Mouse (Mus musculus): ENCODE measurements at regions not wholly inside any gene's neighbourhood (a gene's known extent, or its start where the extent isn't known, plus 50 kb on each side); places are given as distances from the start of the nearest gene placed in this dataset.

- no peak for DNase-seq (ENCODE audit: low spot score in 2 of 2)
These were observed 470.6 kb downstream of the Nuf2 start for GRCm38 (mm10) chr1:169060627-169061026.

- DNase-seq (ENCODE audit: low spot score in 2 of 2), result no peak
These were observed 471.1 kb downstream of the Nuf2 start for GRCm38 (mm10) chr1:169060145-169060544.

GRCm38 (mm10) chr1:169051863-169052257 is 479.4 kb downstream of the Nuf2 start:
- DNase-seq (ENCODE audit: low spot score in 2 of 2), result no peak

DNA sequence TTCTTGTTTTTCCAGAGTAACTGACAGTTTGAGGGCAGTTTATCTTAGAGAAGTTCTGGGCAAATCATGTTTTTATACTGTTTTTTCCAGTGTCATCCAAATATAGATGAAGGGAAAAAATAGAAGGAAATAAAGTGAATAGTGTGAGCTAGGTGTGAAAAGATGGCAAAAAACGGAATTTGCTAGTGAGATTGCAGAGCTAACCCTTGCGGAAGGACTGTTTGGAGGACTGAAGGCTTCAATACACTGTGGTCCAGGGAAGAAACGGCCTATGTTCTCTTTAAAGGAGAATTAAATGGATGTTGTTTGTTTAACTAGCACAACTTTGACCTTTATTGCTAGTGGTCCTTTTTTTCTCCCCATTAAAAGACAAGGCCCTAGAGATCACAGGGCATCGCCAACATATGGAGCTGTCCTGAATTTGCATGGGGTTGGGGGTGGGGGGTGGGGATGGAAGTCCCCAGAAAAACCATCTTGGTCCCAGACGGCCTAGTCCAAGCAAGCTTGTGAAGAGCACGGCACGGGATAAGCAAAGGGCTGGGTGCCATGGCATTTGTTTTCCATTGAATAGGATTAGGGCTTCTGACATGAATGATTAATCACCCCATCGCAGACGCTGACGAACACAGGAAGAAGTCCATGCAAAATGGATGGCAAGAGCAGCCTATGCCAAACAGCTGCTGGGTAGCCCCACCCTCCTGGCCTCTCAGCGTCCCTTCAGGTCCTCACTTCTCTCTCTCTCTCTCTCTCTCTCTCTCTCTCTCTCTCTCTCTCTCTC is 480.0 kb downstream of the Nuf2 start:
- DNase-seq (ENCODE audit: low spot score in 2 of 2), result no peak

DNA sequence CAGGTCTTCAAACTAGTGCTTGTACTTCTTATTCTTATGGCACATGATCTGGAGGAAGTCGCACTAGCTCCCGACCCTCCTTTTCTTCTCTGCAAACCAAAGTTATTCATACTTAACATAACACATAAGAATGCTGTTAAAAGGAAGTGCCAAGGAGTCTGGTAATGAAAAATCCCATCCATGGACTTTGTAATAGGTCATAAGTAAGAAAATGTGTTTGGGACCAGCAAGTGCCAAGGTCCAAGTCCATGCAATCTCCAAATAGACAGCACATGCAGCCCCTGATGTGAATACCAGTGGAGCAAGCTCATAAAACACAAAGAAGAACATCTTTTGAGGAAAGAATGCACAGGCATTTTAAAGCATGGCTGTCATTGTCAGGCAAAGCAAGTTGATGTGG is 481.4 kb downstream of the Nuf2 start:
- DNase-seq (ENCODE audit: low spot score in 2 of 2), result no peak

DNA sequence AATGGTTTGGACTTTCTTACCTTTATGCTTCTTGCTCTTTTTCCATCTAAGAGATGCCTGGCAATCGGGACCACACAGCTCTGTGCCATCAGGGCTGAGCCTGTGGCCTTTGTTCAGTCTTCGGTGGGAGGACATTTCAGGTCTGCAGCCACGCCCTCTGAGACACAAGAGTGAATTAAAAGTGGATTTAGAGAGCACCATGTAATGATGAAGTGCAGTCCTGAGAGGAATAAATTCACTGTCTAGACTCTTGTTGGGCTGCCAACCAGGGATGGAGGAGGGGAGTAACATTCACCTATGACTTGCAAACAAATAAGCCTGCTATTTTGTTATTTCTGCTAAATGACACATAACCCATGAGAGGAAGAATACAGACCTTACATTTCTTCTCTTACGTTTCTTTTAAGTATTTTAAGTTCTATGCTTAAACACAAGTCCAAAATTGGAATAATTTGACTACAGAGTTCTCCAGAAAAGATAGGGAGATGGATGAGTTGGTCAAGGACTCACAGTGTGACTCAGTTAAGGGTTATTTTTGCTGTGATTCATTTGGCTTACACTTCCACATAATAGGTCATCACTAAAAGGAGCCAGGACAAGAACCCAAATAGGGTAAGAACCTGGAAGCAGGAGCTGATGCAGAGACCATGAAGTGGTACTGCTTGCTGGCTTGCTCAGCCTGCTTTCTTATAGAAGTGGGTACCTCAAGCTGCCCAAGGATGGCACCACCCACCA is 484.3 kb downstream of the Nuf2 start:
- DNase-seq (ENCODE audit: low spot score in 2 of 2), result no peak

GRCm38 (mm10) chr1:169033517-169033916 is 497.7 kb downstream of the Nuf2 start:
- no peak for DNase-seq (ENCODE audit: low spot score in 2 of 2)

- DNase-seq (ENCODE audit: low spot score in 2 of 2), result no peak
These were observed 499.3 kb downstream of the Nuf2 start for GRCm38 (mm10) chr1:169031849-169032542.

GRCm38 (mm10) chr1:169027706-169028105 is 503.6 kb downstream of the Nuf2 start:
- DNase-seq (ENCODE audit: low spot score in 2 of 2), result no peak

- DNase-seq (ENCODE audit: low spot score in 2 of 2), result no peak
These were observed 504.0 kb downstream of the Nuf2 start for GRCm38 (mm10) chr1:169027241-169027640.

DNA sequence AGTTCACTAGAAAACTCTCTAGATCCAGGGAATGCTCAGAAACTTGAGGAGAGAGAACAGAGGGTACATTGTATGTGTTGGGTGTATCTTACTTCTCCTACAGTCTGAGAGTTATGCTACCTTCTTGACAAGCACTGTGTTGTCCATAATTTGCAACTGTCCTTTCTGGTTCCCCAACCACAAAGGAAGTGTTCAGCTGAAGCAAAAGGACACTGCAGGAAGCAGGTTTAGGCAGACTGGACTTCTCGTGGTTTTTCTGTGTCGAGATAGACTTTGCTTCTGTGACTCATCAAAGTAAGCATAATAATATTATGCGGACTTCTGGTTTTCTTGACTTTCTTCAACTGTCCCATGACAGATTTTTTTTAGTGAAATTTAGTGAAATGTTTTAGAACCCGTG is 506.7 kb downstream of the Nuf2 start:
- no peak for DNase-seq (ENCODE audit: low spot score in 2 of 2)

DNA sequence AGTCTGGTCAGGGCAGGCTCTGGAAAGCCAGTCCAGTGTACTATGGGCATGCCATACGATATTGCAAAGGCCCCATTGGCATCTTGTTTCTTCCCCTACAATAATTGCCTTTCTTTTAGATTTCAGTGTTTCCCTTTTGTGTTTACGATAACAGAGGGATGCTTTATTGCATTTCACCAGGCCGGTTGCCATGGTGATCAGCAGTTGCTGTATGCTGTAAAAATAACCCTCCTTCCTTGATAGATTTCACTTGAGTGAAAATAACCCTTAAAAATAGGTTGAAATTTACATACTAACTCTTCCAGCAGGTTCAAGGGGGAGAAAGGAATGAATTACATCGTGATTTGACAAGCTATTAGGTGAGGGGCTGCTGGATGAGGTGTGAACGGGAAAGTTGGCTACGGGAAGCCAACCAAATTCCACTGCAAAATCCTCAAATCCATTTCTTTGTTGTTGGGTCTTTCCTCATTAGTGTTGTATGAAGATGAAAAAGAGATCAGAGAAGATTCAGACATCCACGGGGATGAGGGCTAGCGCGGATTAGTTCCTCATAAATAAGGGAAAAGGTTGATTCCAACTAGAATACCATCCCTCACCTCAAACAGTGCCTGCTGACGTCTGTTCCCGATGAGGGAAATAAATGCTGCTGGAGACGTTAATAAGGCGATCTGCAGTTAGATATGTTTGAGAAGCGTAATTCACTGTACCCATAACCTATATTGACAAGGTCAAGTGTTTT is 539.6 kb downstream of the Nuf2 start:
- peak; percentile 41 to 52 for DNase-seq (ENCODE audit: low spot score in 2 of 2)

DNA sequence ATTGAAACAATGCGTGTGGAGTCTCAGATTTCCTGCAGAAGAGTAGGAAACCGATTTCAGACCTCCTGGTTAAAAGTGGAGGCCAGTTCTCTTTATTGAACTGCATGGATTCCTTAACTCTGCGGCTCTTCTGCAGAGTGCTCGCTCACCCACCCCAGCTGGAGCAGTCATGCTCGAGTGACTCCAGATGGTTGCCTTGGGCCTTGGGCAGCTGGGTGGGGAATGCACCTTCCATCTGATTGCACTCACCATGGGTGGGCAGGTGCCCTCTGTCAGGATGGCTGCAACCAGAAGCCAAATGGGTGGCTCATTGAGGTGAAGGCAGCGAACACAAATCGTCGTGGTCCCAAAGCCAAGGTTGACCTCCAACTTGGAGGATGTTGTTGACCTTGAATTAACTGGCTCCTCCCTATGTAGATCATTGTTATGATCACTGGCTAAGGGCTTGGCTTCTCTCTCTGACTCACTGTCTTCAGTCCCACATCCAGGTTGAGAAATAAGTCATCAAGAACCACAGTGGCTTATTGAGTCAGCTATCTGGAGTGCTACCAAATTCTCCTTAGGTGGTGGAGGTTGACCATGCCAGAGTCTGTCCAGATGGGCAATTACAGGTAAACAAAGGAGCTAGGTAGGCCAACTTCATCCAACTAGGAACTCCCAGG is 543.1 kb upstream of the Pbx1 start:
- DNase-seq (ENCODE audit: low spot score in 2 of 2), result no peak

DNA sequence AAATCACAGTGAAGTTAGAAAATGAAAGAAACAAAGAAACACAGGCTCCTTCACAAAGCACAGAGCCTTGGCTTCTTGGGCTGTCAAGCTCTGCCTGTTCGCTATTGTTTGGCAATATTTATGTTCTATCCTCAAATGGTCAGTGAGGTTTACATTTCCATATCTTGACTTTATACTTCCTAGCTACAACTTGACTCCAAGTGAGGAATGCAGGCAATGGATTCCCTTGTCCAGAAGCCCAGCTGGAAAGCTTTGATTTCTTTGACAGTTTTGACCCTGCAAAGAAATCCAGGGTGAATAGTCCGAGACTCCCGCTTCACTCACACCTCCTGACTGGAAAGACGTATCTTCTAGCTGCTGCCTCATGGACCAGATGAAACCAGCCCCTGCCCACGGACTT is 537.3 kb upstream of the Pbx1 start:
- peak in 1 of 2 experiments; percentile 3 for DNase-seq (ENCODE audit: low spot score in 2 of 2)

GRCm38 (mm10) chr1:168967334-168967733 is 535.3 kb upstream of the Pbx1 start:
- DNase-seq (ENCODE audit: low spot score in 2 of 2), result no peak

DNA sequence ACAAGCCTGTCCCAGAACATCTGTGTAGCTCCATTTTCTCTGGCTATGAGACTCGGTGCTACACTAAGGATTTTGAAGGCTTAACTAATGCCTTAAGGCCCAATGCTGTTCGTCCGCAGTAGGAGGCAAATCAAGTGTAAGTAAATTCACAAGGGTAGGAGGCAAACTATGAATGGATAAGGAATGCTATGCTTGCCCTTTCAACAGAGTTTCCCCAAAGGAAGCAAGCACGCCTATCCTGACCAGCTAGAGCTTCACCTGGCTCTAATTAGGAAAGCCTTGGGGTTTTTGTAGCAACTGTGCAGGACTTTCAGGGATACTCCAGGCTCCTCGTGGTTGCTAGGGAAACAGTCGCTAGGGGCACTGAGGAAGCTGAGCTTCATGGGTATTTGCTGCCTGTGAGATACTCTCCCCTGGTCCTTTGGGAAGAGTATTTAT is 532.4 kb upstream of the Pbx1 start:
- DNase-seq (ENCODE audit: low spot score in 2 of 2), result no peak

DNA sequence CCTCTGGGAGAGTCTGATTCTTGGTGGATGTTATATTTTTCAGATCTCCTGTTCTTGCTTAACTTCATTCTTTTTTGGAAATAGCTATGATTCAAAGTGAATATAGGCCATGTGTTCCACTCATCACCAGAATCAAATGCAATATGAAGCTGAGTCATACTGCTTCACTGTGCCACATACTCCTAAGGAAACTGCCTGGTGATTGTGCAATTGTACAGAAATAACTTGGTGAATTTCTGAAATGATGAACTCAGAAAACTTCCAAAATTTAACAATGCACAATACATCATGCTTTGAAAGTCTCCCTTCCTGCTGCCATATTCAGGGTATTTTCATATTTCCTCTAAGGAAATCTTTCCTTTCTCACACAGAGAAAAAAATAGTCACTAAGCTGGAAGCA is 518.9 kb upstream of the Pbx1 start:
- no peak for DNase-seq (ENCODE audit: low spot score in 2 of 2)

GRCm38 (mm10) chr1:168924100-168924815 is 492.2 kb upstream of the Pbx1 start:
- DNase-seq (ENCODE audit: low spot score in 2 of 2), result no peak

GRCm38 (mm10) chr1:168918331-168919076 is 486.4 kb upstream of the Pbx1 start:
- DNase-seq (ENCODE audit: low spot score in 2 of 2), result no peak

All from left cerebral cortex, adult 18-20 months (tissue).